ENCODE assay signal across 9 mouse cellular contexts in genomic region chr7:73400051-73400916, GRCm38 (mm10). TPM values are rescaled to one million over a fixed set of nuclear protein-coding genes. Genes with fewer than 3 reads are reported as not detected.
DNase-seq lines count a peak whose midpoint lies in the region; ATAC-seq lines count a peak whose summit lies in the region.
"Had no signal": no experiment of that assay in that cellular context is flagged by ENCODE, and none has a peak within 500 bp of the region (broad histone marks: within the 10 kb centered on the region; RNA-seq: fewer than 3 reads in every experiment).

No protein-coding gene starts in this region.

- peak overlapping the region; percentile 5; the same call in 1 of the 2 replicates for H3K9ac ChIP-seq in kidney, embryonic 15.5 days
- H3K9ac ChIP-seq in hindbrain, embryonic 15.5 days, result peak overlapping the region; percentile 45
- peak overlapping the region; percentile 49 for H3K9ac ChIP-seq in midbrain, embryonic 16.5 days (ENCODE audit: low read depth, low read length)

- H3K4me3 ChIP-seq in kidney, embryonic 15.5 days (replicated peaks), result peak overlapping the region; percentile 41
- peak overlapping the region; percentile 32 for H3K4me3 ChIP-seq in hindbrain, embryonic 15.5 days
- peak overlapping the region; percentile 30 for H3K4me3 ChIP-seq in midbrain, embryonic 16.5 days (ENCODE audit: low read depth, low read length)

- peak; percentile 73 for ATAC-seq in kidney, embryonic 15.5 days (replicated peaks; ENCODE audit: low FRiP score)
- peak; percentile 64 for ATAC-seq in hindbrain, embryonic 15.5 days (ENCODE audit: low FRiP score, low read depth)
- peak; percentile 55 for ATAC-seq in midbrain, embryonic 16.5 days
- no peak for ATAC-seq in megakaryocyte-erythroid progenitor cell, adult 5-6 weeks (replicated peaks; ENCODE audit: low FRiP score, low TSS enrichment, poor library complexity, severe bottlenecking)
- ATAC-seq: Patski had no signal

- H3K9me3 ChIP-seq in kidney, embryonic 15.5 days (replicated peaks), result no peaks in the 10 kb centered on the region
- H3K9me3 ChIP-seq in hindbrain, embryonic 15.5 days, result no peaks in the 10 kb centered on the region
- H3K9me3 ChIP-seq in midbrain, embryonic 16.5 days (replicated peaks; ENCODE audit: control insufficient read depth, low read length, poor library complexity, severe bottlenecking), result no peaks in the 10 kb centered on the region

- peaks cover 5% of the 10 kb centered on the region; the same call in 1 of the 2 replicates for H3K27me3 ChIP-seq in kidney, embryonic 15.5 days
- H3K27me3 ChIP-seq in hindbrain, embryonic 15.5 days, result no peaks in the 10 kb centered on the region
- no peaks in the 10 kb centered on the region for H3K27me3 ChIP-seq in midbrain, embryonic 16.5 days (ENCODE audit: control insufficient read depth, insufficient read depth, low read depth, low read length)
- H3K27me3 ChIP-seq: Patski had no signal

- H3K4me2 ChIP-seq in kidney, embryonic 15.5 days, result peak overlapping the region; percentile 74
- peak overlapping the region; percentile 66 for H3K4me2 ChIP-seq in hindbrain, embryonic 15.5 days
- H3K4me2 ChIP-seq in midbrain, embryonic 16.5 days (ENCODE audit: low read length), result peak overlapping the region; percentile 47

- peaks cover 3% of the 10 kb centered on the region; the same call in 1 of the 2 replicates for H3K36me3 ChIP-seq in kidney, embryonic 15.5 days
- H3K36me3 ChIP-seq in hindbrain, embryonic 15.5 days, result no peaks in the 10 kb centered on the region
- H3K36me3 ChIP-seq in midbrain, embryonic 16.5 days (ENCODE audit: control insufficient read depth, insufficient read depth, low read length), result no peaks in the 10 kb centered on the region

- H3K4me1 ChIP-seq in kidney, embryonic 15.5 days, result peaks cover 74% of the 10 kb centered on the region
- H3K4me1 ChIP-seq in hindbrain, embryonic 15.5 days (replicated peaks), result peaks cover 65% of the 10 kb centered on the region
- H3K4me1 ChIP-seq in midbrain, embryonic 16.5 days (ENCODE audit: control insufficient read depth, insufficient read depth, low read length), result peaks cover 39% of the 10 kb centered on the region

- DNase-seq in kidney, adult 11 months, result no peak
- peak; percentile 82 for DNase-seq in embryo, embryonic 10 days (ENCODE audit: low spot score)
- no peak for DNase-seq in layer of hippocampus, postnatal 36 days
- no peak for DNase-seq in urinary bladder, postnatal 4 days (ENCODE audit: low spot score in 2 of 2)

- H3K27ac ChIP-seq in kidney, embryonic 15.5 days, result peak overlapping the region; percentile 65; the same call in 1 of the 2 replicates
- peak overlapping the region; percentile 72 for H3K27ac ChIP-seq in hindbrain, embryonic 15.5 days (replicated peaks)
- H3K27ac ChIP-seq in midbrain, embryonic 16.5 days (ENCODE audit: low read length), result peak overlapping the region; percentile 73

- WGBS in kidney, embryonic 15.5 days, result 13% methylated on average over 20 of the region's 20 CpGs
- WGBS in hindbrain, embryonic 15.5 days, result 14% methylated on average over 20 of the region's 20 CpGs
- 10% methylated on average over 20 of the region's 20 CpGs for WGBS in midbrain, embryonic 16.5 days

RNA-seq across cellular contexts. Expression of gene Rgma, which starts 25.0 kb away (rescaled TPM):
- 11.7 and 13.7 TPM in 2 replicates for polyA plus RNA-seq in kidney, embryonic 15.5 days (2015; fragmentation: Nextera tagmentation; extraction: Ambion mirVana)
- 39.5 and 45.1 TPM in 2 replicates for polyA plus RNA-seq in hindbrain, embryonic 15.5 days (2015; fragmentation: Nextera tagmentation; extraction: Ambion mirVana)
- 38.4 and 38.6 TPM in 2 replicates for polyA plus RNA-seq in midbrain, embryonic 16.5 days (2015; fragmentation: Nextera tagmentation; extraction: Ambion mirVana)
- 10 to 100 TPM; 44.1 to 48.8 TPM for total RNA-seq in layer of hippocampus, postnatal 36 days (2021)
- not detected in 2 replicates for total RNA-seq in megakaryocyte-erythroid progenitor cell, adult 5-6 weeks (2014; fragmentation: Nextera tagmentation)
- total RNA-seq in megakaryocyte-erythroid progenitor cell, adult 5-6 weeks (2017), result not detected in 2 replicates
